In genomic region chr16:43408622-43409021, GRCm38 (mm10) we compare ENCODE assay signal across 26 mouse cellular contexts.
DNase-seq lines count a peak whose midpoint lies in the region; ATAC-seq and TF ChIP-seq lines count a peak whose summit lies in the region.
"Had no signal": no experiment of that assay in that cellular context is flagged by ENCODE, and none has a peak within 500 bp of the region (broad histone marks: within the 10 kb centered on the region; RNA-seq: fewer than 3 reads in every experiment).

No protein-coding gene starts in this region.

- no peaks in the 10 kb centered on the region for H3K27me3 ChIP-seq in forebrain, embryonic 16.5 days (replicated peaks; ENCODE audit: control insufficient read depth, insufficient read depth, low read length)
- H3K27me3 ChIP-seq: heart, embryonic 15.5 days had no signal

- H3K4me3 ChIP-seq in gastrocnemius, adult 2 months = no peak overlapping the region
- no peak overlapping the region for H3K4me3 ChIP-seq in layer of hippocampus, adult 2 months
- no peak overlapping the region for H3K4me3 ChIP-seq in forebrain, embryonic 16.5 days (replicated peaks; ENCODE audit: low read length)
- H3K4me3 ChIP-seq: erythroblast, embryonic 14.5 days; heart, embryonic 15.5 days had no signal

- peaks cover 28% of the 10 kb centered on the region for H3K4me1 ChIP-seq in forebrain, embryonic 16.5 days (replicated peaks; ENCODE audit: control insufficient read depth, insufficient read depth, low read length)

- no peaks in the 10 kb centered on the region for H3K9me3 ChIP-seq in forebrain, embryonic 16.5 days (ENCODE audit: control insufficient read depth, low read length)
- H3K9me3 ChIP-seq: heart, embryonic 15.5 days had no signal

- no peak overlapping the region for H3K4me2 ChIP-seq in forebrain, embryonic 16.5 days (ENCODE audit: low read length)
- H3K4me2 ChIP-seq: heart, embryonic 15.5 days had no signal

- no peak for TF ChIP-seq CTCF in gastrocnemius, adult 2 months (IDR thresholded peaks at IDR 0.05)
- no peak for TF ChIP-seq CTCF in layer of hippocampus, adult 2 months (conservative IDR thresholded peaks at IDR 0.05)

- H3K9ac ChIP-seq in forebrain, embryonic 16.5 days (replicated peaks; ENCODE audit: low read depth, low read length) = no peak overlapping the region
- H3K9ac ChIP-seq: heart, embryonic 15.5 days; liver, embryonic 14.5 days had no signal

- H3K36me3 ChIP-seq in forebrain, embryonic 16.5 days (ENCODE audit: control insufficient read depth, insufficient read depth) = no peaks in the 10 kb centered on the region
- H3K36me3 ChIP-seq: heart, embryonic 15.5 days had no signal

- peak overlapping the region; percentile 76 for H3K27ac ChIP-seq in gastrocnemius, adult 2 months
- peak overlapping the region; percentile 39 for H3K27ac ChIP-seq in layer of hippocampus, adult 2 months
- H3K27ac ChIP-seq in forebrain, embryonic 16.5 days (ENCODE audit: low read length) = peak overlapping the region; percentile 31
- H3K27ac ChIP-seq: heart, embryonic 15.5 days; liver, embryonic 14.5 days; macrophage; stomach, postnatal 0 days had no signal

- no peak for ATAC-seq in forebrain, embryonic 16.5 days
- ATAC-seq in megakaryocyte-erythroid progenitor cell, adult 5-6 weeks (replicated peaks; ENCODE audit: low FRiP score, low TSS enrichment, poor library complexity, severe bottlenecking) = no peak
- ATAC-seq: CD4-positive, CD25-positive, alpha-beta regulatory T cell, adult 4 months; intestine, embryonic 16.5 days had no signal

- intact Hi-C loops in gastrocnemius, adult 2 months (cut with DNase I) = no loop called here
- intact Hi-C loops in gastrocnemius, postnatal 36 days (cut with DNase I) = no loop called here
- intact Hi-C loops in left cerebral cortex, postnatal 25 days (cut with DNase I) = no loop called here

- 72% methylated on average over 5 of the region's 5 CpGs for WGBS in forebrain, embryonic 16.5 days

- DNase-seq in gastrocnemius, adult 2 months = no peak
- DNase-seq in gastrocnemius, postnatal 36 days = no peak
- no peak for DNase-seq in layer of hippocampus, adult 2 months (ENCODE audit: low spot score in 2 of 2)
- DNase-seq in layer of hippocampus, adult 9-10 months (ENCODE audit: low spot score) = no peak
- DNase-seq in left cerebral cortex, postnatal 25 days (ENCODE audit: low spot score in 2 of 2) = no peak
- DNase-seq: adrenal gland, postnatal 25 days; cerebellum, adult 18-20 months; cerebellum, postnatal 10 days; gastrocnemius, postnatal 25 days; left cerebral cortex, postnatal 4 days; liver; lung, adult 2 months; lung, postnatal 10 days; midbrain, embryonic 14.5 days; right cerebral cortex, postnatal 4 days; thymus, adult 2 months; thymus, postnatal 36 days had no signal
